Mouse (Mus musculus): Measurements from ENCODE around the gene Phf23.

The Phf23 gene

GRCm38 (mm10) chr11:69970775-69971174, 24.8 kb upstream of the Phf23 start:
- no peak for DNase-seq (ENCODE audit: low read depth)

DNA sequence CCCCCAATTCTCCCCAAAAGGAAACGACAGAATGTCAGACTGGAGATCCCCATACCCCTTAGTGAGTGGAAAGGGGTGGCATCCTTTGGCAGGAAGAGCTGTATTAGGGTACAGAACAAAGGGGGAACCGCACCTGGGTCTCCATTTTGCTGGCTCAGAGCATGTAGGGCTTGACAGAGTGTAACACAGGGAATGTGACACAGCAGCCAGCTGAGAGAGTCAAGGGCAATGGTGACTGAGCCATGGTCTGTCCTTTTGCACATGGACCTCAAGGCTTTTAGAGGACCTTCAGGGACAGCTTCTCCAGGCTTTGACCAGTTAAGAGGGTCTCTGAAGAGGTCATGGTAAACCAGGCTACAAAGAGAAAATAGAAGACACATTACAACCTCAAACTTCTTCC, 20.7 kb upstream of the Phf23 start:
- no peak for DNase-seq (ENCODE audit: low read depth)

- DNase-seq (ENCODE audit: low read depth) = no peak
Measured at GRCm38 (mm10) chr11:69976271-69976670, 19.3 kb upstream of the Phf23 start.

GRCm38 (mm10) chr11:69979827-69980195, 15.8 kb upstream of the Phf23 start:
- no peak for DNase-seq (ENCODE audit: low read depth)

- DNase-seq (ENCODE audit: low read depth) = peak; percentile 98
Measured at GRCm38 (mm10) chr11:69980196-69981140, 15.1 kb upstream of the Phf23 start.

DNA sequence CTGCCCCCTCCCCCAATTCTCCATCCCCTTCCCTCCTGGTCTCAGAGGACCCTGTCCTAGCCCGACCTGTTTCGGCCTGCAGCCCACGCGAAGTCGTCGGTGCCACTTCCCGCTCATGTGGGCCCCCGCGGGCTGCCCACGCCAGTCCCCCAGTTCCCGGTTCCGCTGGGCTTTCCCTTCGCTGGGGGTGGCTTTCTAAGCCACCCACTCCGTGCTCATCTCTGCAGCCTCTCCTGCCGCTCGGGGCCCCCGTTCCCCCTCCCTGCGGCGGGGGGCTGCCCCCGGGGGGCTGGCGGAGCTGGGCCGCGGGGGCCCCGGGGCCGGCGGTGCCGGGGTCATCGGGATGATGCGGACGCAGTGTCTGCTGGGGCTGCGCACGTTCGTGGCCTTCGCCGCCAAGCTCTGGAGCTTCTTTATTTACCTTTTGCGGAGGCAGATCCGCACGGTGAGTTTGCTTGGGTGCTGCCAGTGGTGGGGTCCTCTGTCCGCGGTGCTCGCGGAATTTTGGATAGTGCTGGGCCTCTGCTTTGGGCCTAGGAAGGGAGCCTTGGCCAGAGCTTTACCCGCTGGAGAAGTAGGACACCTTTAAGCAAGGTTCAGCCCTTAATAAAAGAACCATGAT, 14.3 kb upstream of the Phf23 start, which contains the start of gene Ctdnep1:
Gene Ctdnep1, plus strand, starts transcription at position 16 of the 622 bp plus-strand sequence.
- DNase-seq (ENCODE audit: low read depth) = no peak

GRCm38 (mm10) chr11:69982225-69982624, 13.4 kb upstream of the Phf23 start, which contains the start of gene Elp5:
Gene Elp5, minus strand, starts transcription at chr11:69982517.
- DNase-seq (ENCODE audit: low read depth) = no peak

- DNase-seq (ENCODE audit: low read depth) = no peak
Measured at GRCm38 (mm10) chr11:69982877-69983276, 12.7 kb upstream of the Phf23 start.

GRCm38 (mm10) chr11:69983377-69983776, 12.2 kb upstream of the Phf23 start:
- no peak for DNase-seq (ENCODE audit: low read depth)

DNA sequence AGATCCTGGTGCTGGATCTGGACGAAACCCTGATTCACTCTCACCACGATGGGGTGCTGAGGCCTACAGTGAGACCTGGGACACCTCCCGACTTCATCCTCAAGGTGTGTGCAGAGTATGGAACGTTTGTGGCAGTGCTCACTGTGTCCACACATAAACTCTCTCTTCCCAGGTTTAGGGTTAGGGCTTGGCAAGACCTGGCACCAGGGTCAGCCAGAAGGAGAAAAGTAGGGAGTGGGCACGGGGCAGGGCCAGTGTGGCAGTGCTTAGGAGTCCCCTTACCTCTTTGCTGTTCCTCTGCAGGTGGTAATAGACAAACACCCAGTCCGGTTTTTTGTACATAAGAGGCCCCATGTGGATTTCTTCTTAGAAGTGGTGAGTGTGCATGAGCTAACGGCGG, 11.1 kb upstream of the Phf23 start:
- no peak for DNase-seq (ENCODE audit: low read depth)

GRCm38 (mm10) chr11:69989949-69990348, 5.6 kb upstream of the Phf23 start:
- no peak for DNase-seq (ENCODE audit: low read depth)

GRCm38 (mm10) chr11:69990850-69991691, 4.5 kb upstream of the Phf23 start, which contains the start of gene Gabarap:
Gene Gabarap, plus strand, starts transcription at chr11:69991143.
- DNase-seq (ENCODE audit: low read depth) = peak; percentile 96

DNA sequence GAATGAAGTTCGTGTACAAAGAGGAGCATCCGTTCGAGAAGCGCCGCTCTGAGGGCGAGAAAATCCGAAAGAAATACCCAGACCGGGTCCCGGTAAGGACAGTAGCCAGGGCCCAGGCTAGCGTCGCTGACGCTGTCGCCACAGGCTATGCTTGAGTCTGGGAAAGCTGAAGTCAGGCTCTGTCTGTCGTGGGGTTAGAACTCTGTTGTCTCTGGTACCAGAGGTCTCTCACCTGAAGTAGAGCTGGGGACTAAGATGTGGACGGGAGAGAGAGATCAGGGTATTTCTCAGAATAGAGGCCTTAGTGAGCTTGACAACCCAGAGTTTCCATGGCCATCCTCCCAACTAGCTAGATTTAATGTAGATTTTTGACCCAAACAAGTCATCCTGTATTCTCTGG, 3.9 kb upstream of the Phf23 start:
- no peak for DNase-seq (ENCODE audit: low read depth)

DNA sequence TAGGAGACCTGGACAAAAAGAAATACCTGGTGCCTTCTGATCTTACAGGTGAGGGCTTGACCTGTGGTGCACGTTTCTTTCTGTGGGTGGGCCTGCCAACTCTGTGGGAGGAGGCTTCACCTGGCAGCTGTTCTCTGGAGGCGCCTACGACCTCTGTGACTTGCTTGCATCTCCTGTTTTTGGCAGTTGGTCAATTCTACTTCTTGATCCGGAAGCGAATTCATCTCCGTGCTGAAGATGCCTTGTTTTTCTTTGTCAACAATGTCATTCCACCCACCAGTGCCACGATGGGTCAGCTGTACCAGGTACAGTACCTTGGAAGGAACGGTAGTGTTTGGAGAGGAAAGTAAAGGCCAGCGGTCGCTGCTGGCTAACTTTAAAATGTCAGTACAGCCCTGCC, 3.2 kb upstream of the Phf23 start:
- no peak for DNase-seq (ENCODE audit: low read depth)

DNA sequence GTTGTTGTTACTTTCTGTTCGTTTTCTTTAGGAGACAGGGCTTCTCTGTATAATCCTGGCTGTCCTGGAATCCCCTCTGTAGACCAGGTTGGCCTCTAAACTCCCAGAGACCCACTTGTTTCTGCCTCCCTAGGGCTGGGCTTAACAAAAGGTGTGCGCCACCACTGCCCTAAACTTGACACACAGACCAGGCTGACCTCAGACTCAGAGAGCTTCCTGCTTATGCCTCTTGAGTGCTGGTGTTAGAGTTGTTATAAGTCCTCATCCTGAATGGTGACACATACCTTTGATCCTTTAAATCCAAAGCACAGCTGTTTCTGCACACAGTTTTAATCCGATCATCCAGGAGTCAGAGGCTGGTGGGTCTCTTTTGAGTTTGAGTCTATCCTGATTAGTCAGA, 2.6 kb upstream of the Phf23 start:
- no peak for DNase-seq (ENCODE audit: low read depth)

- DNase-seq (ENCODE audit: low read depth) = no peak
Measured at GRCm38 (mm10) chr11:69994401-69995090, 1.0 kb upstream of the Phf23 start.

- no peak for DNase-seq (ENCODE audit: low read depth)
Measured at GRCm38 (mm10) chr11:69996161-69997061, 834 bp downstream of the Phf23 start.

DNA sequence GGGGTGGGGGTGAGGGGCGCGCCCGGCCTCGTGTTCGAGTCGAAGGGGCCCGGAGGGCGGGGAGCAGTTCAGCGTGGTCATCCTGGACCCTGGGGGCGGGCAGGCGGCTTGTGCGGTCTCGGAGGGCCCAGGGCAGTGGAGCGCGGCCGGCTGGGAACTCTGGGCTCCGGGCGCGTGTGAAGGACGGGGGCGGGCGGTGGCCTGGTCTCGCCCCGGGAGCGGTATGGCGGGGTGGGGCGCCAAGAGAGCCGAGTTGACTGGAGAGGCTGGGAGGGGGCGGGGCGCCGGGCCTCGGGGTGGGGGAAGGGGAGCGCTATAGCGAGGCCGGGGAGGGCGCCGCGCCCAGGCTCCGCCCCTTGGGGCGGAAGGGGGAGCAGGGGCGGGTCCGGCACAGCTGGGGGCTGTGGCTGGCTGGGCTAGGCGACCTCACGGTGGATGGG, 1.5 kb downstream of the Phf23 start:
- no peak for DNase-seq (ENCODE audit: low read depth)

- no peak for DNase-seq (ENCODE audit: low read depth)
Measured at GRCm38 (mm10) chr11:69998567-69999491, 3.3 kb downstream of the Phf23 start.
